Mouse (Mus musculus): Measurements from ENCODE around the gene Racgap1. TPM values are rescaled to one million over a fixed set of nuclear protein-coding genes. Genes with fewer than 3 reads are reported as not detected.
A peak's percentile ranks its signal among the peaks of the same experiment; 100 is the strongest.

Gene Racgap1
- polyA plus RNA-seq, 1 experiment from 2014 or later: 7.5 TPM

DNA sequence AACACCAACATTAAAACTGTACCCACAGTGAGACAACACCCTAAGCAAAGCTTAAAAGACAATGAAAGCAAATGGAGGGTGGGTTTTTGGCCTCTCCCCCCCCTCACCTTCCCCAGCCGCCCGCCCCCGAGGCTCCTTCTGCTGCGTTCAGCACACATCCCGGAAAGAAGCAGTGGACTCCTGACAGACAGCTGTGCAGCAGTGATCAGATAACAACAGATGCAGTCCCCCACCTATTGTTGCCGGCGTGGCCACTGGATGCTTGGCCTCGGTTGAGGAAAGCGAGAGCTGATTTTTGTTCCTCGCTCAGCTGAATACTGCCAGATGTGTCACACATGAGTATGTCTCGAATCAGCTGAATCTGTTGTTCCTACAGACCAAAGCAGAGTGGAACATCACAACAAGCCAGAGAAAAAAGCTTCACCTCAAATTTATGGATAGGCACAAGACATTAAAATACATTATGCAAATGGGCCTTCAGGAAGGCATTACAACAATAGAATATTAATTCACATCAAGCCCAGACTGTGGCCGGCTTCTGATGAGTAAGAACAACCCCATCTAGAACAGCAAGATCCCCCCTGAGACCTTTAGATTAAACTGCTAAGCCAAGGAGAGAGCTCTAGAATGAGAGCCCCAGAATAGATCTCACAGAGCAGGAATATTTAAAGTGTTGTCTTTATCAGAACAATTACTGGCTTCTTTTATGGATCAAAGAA, 13.9 kb downstream of the Racgap1 start:
- ATAC-seq (no peak), DNase-seq (ENCODE audit: low spot score) (no peak)
- Histone ChIP-seq H3K27me3 (replicated peaks; ENCODE audit: insufficient read depth, low read length) (no peaks in the 10 kb centered on the region), H3K4me1 (ENCODE audit: insufficient read depth, low read depth, low read length) (no peaks in the 10 kb centered on the region), H3K36me3 (ENCODE audit: insufficient read depth, low read length) (no peaks in the 10 kb centered on the region; the same call in 1 of the 2 replicates), H3K4me3 (ENCODE audit: low read depth, low read length) (no peak overlapping the region), H3K4me2 (replicated peaks; ENCODE audit: low read depth, low read length) (no peak overlapping the region), H3K9ac (replicated peaks; ENCODE audit: low read depth) (no peak overlapping the region), H3K9me3 (ENCODE audit: low read length) (no peaks in the 10 kb centered on the region), H3K27ac (ENCODE audit: low read length) (no peak overlapping the region)
- 89% methylated on average over 12 of the region's 12 CpGs for WGBS
- TF ChIP-seq EP300 (IDR thresholded peaks at IDR 0.05): no peak
- TF ChIP-seq CTCF (IDR thresholded peaks at IDR 0.05): no peak

DNA sequence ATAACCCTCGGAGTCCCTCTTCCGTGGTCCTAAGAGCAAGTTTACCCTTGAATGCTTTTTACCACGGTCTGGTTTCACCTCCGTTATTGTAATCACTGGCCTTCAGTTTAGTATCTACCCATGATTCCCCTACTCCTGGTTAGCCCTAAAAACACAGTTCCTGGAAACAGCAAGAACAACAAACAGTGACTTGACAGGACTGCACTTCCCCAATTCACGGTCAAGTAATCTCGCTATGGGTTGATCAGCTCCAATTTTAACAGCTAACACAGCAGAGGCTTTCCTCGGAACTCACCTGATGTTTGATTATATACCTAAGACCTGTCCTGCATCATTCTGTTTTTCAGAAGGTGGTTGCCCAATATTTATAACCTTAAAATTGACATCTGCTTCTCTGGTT, 16.8 kb downstream of the Racgap1 start:
- Histone ChIP-seq H3K36me3 (ENCODE audit: insufficient read depth, low read length) (peaks cover 6% of the 10 kb centered on the region; the same call in 1 of the 2 replicates), H3K9me3 (ENCODE audit: low read length) (no peaks in the 10 kb centered on the region), H3K4me2 (replicated peaks; ENCODE audit: low read depth, low read length) (no peak overlapping the region), H3K9ac (replicated peaks; ENCODE audit: low read depth) (no peak overlapping the region), H3K4me3 (ENCODE audit: low read depth, low read length) (no peak overlapping the region), H3K27ac (ENCODE audit: low read length) (no peak overlapping the region), H3K4me1 (ENCODE audit: insufficient read depth, low read depth, low read length) (no peaks in the 10 kb centered on the region), H3K27me3 (replicated peaks; ENCODE audit: insufficient read depth, low read length) (no peaks in the 10 kb centered on the region)
- ATAC-seq (no peak), DNase-seq (ENCODE audit: low spot score) (no peak)
- 88% methylated on average over 7 of the region's 7 CpGs for WGBS
- no peak for TF ChIP-seq CTCF (IDR thresholded peaks at IDR 0.05)
- no peak for TF ChIP-seq EP300 (IDR thresholded peaks at IDR 0.05)

DNA sequence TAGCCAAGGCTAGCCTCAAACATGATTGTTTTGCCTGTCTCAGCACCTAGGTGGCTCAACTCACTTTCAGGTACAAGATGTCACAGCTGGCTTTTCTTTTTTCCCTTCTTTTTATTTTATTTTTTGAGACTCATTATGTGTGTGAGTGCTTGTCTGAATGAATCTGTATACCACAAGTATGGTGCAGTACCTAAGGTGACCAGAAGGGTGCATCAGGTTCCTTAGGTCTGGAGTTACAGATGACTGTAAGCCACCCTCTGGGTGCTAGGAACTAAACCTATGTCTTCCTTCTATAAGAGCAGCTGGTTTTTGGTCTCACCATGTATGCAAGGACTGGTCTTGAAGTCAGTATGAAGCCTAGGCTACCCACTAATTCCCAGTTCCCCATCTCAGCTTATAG, 19.8 kb downstream of the Racgap1 start:
- Histone ChIP-seq H3K4me1 (ENCODE audit: insufficient read depth, low read depth, low read length) (no peaks in the 10 kb centered on the region), H3K4me3 (ENCODE audit: low read depth, low read length) (no peak overlapping the region), H3K27ac (ENCODE audit: low read length) (no peak overlapping the region), H3K27me3 (replicated peaks; ENCODE audit: insufficient read depth, low read length) (no peaks in the 10 kb centered on the region), H3K9ac (replicated peaks; ENCODE audit: low read depth) (no peak overlapping the region), H3K9me3 (ENCODE audit: low read length) (no peaks in the 10 kb centered on the region), H3K36me3 (ENCODE audit: insufficient read depth, low read length) (peaks cover 6% of the 10 kb centered on the region; the same call in 1 of the 2 replicates), H3K4me2 (replicated peaks; ENCODE audit: low read depth, low read length) (no peak overlapping the region)
- no peak for DNase-seq (ENCODE audit: low spot score)
- TF ChIP-seq CTCF (IDR thresholded peaks at IDR 0.05) (peak; percentile 58), EP300 (IDR thresholded peaks at IDR 0.05) (no peak)
- no peak for ATAC-seq

DNA sequence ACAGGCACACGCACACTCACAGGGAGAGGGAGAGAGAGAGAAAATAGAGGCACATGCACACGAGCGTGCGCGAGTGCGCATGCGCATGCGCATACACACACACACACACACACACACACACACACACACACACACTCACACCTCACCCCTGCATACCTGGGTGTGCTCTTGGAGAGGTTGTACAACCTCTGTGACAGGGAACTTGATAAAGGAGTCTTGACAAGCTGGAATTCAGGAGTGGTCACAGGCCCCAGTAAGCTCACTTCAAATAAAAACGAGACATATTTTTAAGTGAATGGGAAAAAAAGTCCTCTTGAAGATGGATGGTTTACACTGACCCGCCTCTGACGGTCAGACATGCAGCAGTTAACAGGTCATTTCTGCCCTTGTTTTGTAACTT, 29.4 kb downstream of the Racgap1 start:
- Histone ChIP-seq H3K4me1 (ENCODE audit: insufficient read depth, low read depth, low read length) (no peaks in the 10 kb centered on the region), H3K27ac (ENCODE audit: low read length) (no peak overlapping the region), H3K27me3 (replicated peaks; ENCODE audit: insufficient read depth, low read length) (no peaks in the 10 kb centered on the region), H3K4me2 (replicated peaks; ENCODE audit: low read depth, low read length) (no peak overlapping the region), H3K4me3 (ENCODE audit: low read depth, low read length) (no peak overlapping the region), H3K9me3 (ENCODE audit: low read length) (no peaks in the 10 kb centered on the region), H3K36me3 (ENCODE audit: insufficient read depth, low read length) (0 out of 2 replicates have a peak, but pooled peaks cover 4% of the 10 kb centered on the region), H3K9ac (replicated peaks; ENCODE audit: low read depth) (no peak overlapping the region)
- ATAC-seq (peak; percentile 91), DNase-seq (ENCODE audit: low spot score) (peak; percentile 42)
- WGBS: 76% methylated on average over 11 of the region's 11 CpGs
- TF ChIP-seq CTCF (IDR thresholded peaks at IDR 0.05): no peak
- peak; percentile 65 for TF ChIP-seq EP300 (IDR thresholded peaks at IDR 0.05)

DNA sequence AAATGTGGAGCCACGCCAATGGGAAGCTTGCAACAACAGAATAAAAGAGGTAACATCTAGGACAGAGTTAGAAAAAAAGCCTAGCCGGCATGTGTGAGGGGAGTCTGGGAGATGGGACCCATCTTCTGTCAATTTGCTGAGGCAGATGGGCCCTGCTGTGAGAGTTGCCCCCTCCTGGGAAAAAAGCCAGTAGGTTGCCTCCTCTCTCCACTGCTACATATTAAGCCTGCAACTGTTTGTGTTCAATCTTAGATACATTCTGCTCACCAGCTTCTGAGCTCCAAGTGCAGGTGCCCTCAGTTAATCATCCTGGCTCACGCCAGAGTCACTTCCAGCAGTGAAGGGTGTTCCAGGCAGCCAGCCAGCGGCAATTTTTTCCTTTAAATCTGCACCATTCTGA, 31.6 kb downstream of the Racgap1 start:
- ATAC-seq (no peak), DNase-seq (ENCODE audit: low spot score) (no peak)
- Histone ChIP-seq H3K9me3 (ENCODE audit: low read length) (no peaks in the 10 kb centered on the region), H3K27ac (ENCODE audit: low read length) (no peak overlapping the region), H3K27me3 (replicated peaks; ENCODE audit: insufficient read depth, low read length) (no peaks in the 10 kb centered on the region), H3K4me3 (ENCODE audit: low read depth, low read length) (no peak overlapping the region), H3K36me3 (ENCODE audit: insufficient read depth, low read length) (no peaks in the 10 kb centered on the region), H3K4me2 (replicated peaks; ENCODE audit: low read depth, low read length) (no peak overlapping the region), H3K9ac (replicated peaks; ENCODE audit: low read depth) (no peak overlapping the region), H3K4me1 (ENCODE audit: insufficient read depth, low read depth, low read length) (peaks cover 3% of the 10 kb centered on the region; the same call in 1 of the 2 replicates)
- WGBS: 81% methylated on average over 4 of the region's 4 CpGs
- TF ChIP-seq EP300 (IDR thresholded peaks at IDR 0.05) (no peak), CTCF (IDR thresholded peaks at IDR 0.05) (no peak)

DNA sequence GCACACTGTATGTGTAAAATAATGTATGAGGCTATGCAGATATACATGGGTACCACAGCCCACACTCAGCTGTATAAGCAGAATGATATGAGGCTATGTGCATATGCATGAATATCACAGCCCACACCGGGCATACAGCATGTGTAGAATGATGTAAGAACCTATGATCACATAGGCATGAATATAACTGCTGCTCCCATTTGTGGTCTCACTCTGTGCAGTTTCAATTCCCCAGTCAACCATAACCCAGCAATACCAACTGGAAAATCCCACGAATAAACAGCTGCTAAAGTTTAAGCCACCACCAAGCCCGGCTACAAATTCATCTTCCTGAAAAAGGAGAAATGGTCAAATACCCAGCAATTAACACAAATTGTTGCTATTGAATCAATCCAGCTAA, 32.9 kb downstream of the Racgap1 start:
- Histone ChIP-seq H3K27ac (ENCODE audit: low read length) (no peak overlapping the region), H3K9me3 (ENCODE audit: low read length) (no peaks in the 10 kb centered on the region), H3K27me3 (replicated peaks; ENCODE audit: insufficient read depth, low read length) (no peaks in the 10 kb centered on the region), H3K9ac (replicated peaks; ENCODE audit: low read depth) (no peak overlapping the region), H3K4me3 (ENCODE audit: low read depth, low read length) (no peak overlapping the region), H3K4me1 (ENCODE audit: insufficient read depth, low read depth, low read length) (peaks cover 6% of the 10 kb centered on the region), H3K36me3 (ENCODE audit: insufficient read depth, low read length) (no peaks in the 10 kb centered on the region), H3K4me2 (replicated peaks; ENCODE audit: low read depth, low read length) (no peak overlapping the region)
- ATAC-seq (no peak), DNase-seq (ENCODE audit: low spot score) (no peak)
- TF ChIP-seq EP300 (IDR thresholded peaks at IDR 0.05) (no peak), CTCF (IDR thresholded peaks at IDR 0.05) (no peak)
- 89% methylated on average over 3 of the region's 3 CpGs for WGBS

Data from lung, postnatal 0 days (tissue).